Mouse (Mus musculus) ovary, adult 2 months (tissue): Measurements from ENCODE around the gene Eif5b. TPM values are rescaled to one million over a fixed set of nuclear protein-coding genes. Genes with fewer than 3 reads are reported as not detected.

Experiments used
- polyA plus RNA-seq: library from polyadenylated mRNA; depleted of rRNA; stranded (reverse); fragments of >200 nt; gene quantifications from 2 replicates; pipeline ENCODE4 v1.2.3, GENCODE M21; 2012; rRNA removed

Gene Eif5b
- polyA plus RNA-seq: 4.0 and 4.4 TPM in 2 replicates

DNA sequence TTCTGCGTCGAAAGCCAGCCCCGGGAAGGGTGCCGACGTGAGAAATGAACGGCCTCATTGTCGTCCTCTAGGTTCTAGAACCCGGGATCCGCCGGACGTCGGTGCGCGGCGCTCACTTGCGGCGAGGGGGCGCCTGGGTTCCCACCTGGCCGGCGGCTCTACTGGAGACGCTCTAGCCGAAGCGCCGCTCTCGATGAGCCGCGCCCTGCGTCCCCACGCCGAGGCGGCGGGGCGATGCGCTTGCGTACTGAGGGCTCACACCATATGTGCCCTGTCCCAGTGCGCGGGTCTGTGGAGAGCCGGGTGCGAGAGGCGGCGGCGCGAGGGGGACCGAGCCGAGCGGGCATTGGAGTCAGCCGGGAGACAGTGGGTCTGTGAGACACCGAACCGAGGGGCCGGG lies at the start of gene Eif5b, which contains the start of gene Txndc9:
TSS of gene Eif5b (plus strand) at position 144 of the 400 bp plus-strand sequence.
TSS of gene Txndc9 (minus strand) at position 27 of the 400 bp plus-strand sequence.

GRCm38 (mm10) chr1:37957659-37958058 lies 40.2 kb upstream of the Eif5b start, which contains the start of gene Lyg1:
Gene Lyg1 (minus strand): TSS chr1:37957759.

Other genes starting within 250 kb of the Eif5b start
- gene Tsga10, start 131.6 kb upstream of the Eif5b start, polyA plus RNA-seq: 0.54 and 0.61 TPM in 2 replicates
- gene Lipt1, start 126.3 kb upstream of the Eif5b start, polyA plus RNA-seq: 2.4 and 2.5 TPM in 2 replicates
- 3.6 and 3.8 TPM in 2 replicates for gene Mitd1, start 107.6 kb upstream of the Eif5b start, polyA plus RNA-seq
- gene Mrpl30, start 107.5 kb upstream of the Eif5b start, polyA plus RNA-seq: 28.5 and 29.7 TPM in 2 replicates
- gene Lyg2, start 81.5 kb upstream of the Eif5b start, polyA plus RNA-seq: 0.05 TPM in 1 of 2 replicates, not detected in the other
- 0.25 TPM in 1 of 2 replicates, not detected in the other for gene Lyg1, start 40.3 kb upstream of the Eif5b start, polyA plus RNA-seq
- 4.3 and 5.3 TPM in 2 replicates for gene Txndc9, start 117 bp upstream of the Eif5b start, polyA plus RNA-seq
- 7.6 and 8.7 TPM in 2 replicates for gene Rev1, start 131.8 kb downstream of the Eif5b start, polyA plus RNA-seq